Comparison of ENCODE assay signal across 25 mouse cellular contexts in genomic region chr8:79037532-79037931, GRCm38 (mm10).
"Had no signal": no experiment of that assay in that cellular context is flagged by ENCODE, and none has a peak within 500 bp of the region (broad histone marks: within the 10 kb centered on the region; RNA-seq: fewer than 3 reads in every experiment).

No protein-coding gene starts in this region.

- H3K36me3 ChIP-seq: liver, embryonic 13.5 days; liver, embryonic 15.5 days had no signal

- ATAC-seq: liver, postnatal 0 days had no signal

- H3K9me3 ChIP-seq: hindbrain, embryonic 12.5 days; limb, embryonic 10.5 days; limb, embryonic 12.5 days; liver, embryonic 13.5 days; liver, embryonic 15.5 days had no signal

- DNase-seq: gastrocnemius, adult 2 months; gastrocnemius, postnatal 10 days; gastrocnemius, postnatal 25 days; heart, adult 11 months; heart, adult 2 months; heart, postnatal 10 days; heart, postnatal 36 days; kidney, adult 18-20 months; kidney, adult 8-10 months; kidney, postnatal 10 days; kidney, postnatal 25 days; kidney, postnatal 4 days; liver; liver, embryonic 13.5 days; liver, postnatal 0 days had no signal

- H3K4me3 ChIP-seq: gastrocnemius, adult 2 months; heart, adult 2 months; hindbrain, embryonic 12.5 days; layer of hippocampus, adult 2 months; left cerebral cortex, adult 2 months; limb, embryonic 10.5 days; limb, embryonic 12.5 days; liver, embryonic 13.5 days; liver, embryonic 15.5 days had no signal

- H3K4me1 ChIP-seq: liver, embryonic 15.5 days had no signal

- H3K27me3 ChIP-seq: hindbrain, embryonic 12.5 days; limb, embryonic 12.5 days had no signal

- H3K4me2 ChIP-seq: heart, embryonic 11.5 days; hindbrain, embryonic 12.5 days; hindbrain, embryonic 14.5 days; limb, embryonic 12.5 days; liver, embryonic 11.5 days; liver, embryonic 13.5 days; liver, embryonic 15.5 days had no signal

- H3K27ac ChIP-seq: gastrocnemius, adult 2 months; heart, adult 2 months; hindbrain, embryonic 12.5 days; hindbrain, embryonic 14.5 days; hindbrain, postnatal 0 days; layer of hippocampus, adult 2 months; left cerebral cortex, adult 2 months; limb, embryonic 10.5 days; limb, embryonic 12.5 days; liver, embryonic 13.5 days; liver, embryonic 15.5 days had no signal

- H3K9ac ChIP-seq: hindbrain, embryonic 12.5 days; hindbrain, embryonic 14.5 days; limb, embryonic 12.5 days; liver, embryonic 13.5 days; liver, embryonic 15.5 days; liver, postnatal 0 days had no signal
